Mouse (Mus musculus) thymus, adult 2 months (tissue): Measurements from ENCODE around the gene Paqr6. TPM values are rescaled to one million over a fixed set of nuclear protein-coding genes. Genes with fewer than 3 reads are reported as not detected.
"Not testable (repeated sequence)": the region's sequence is repeated elsewhere in the genome, so short reads cannot be mapped to it uniquely, and the experiment has no call there.

Experiments used
- DNase-seq: peaks from one replicate; pipeline ENCODE4 v3.0.0; 2021
- H3K27ac ChIP-seq: fragments of 200-500 bp; 2 replicates; pipeline ENCODE4 v1.5.1; 2012; ENCODE audit warnings: low read length, control low read depth; ENCODE audit not compliant: control insufficient read depth, insufficient read depth
- H3K27me3 ChIP-seq: fragments of 200-500 bp; 2 replicates; pipeline ENCODE4 v1.6.1; 2012; ENCODE audit warnings: mild to moderate bottlenecking, low read length, moderate library complexity, mixed read lengths; ENCODE audit not compliant: control insufficient read depth, insufficient read depth
- H3K36me3 ChIP-seq: fragments of 200-500 bp; 2 replicates; pipeline ENCODE4 v1.6.1; 2012; ENCODE audit warnings: mild to moderate bottlenecking, low read length, moderate library complexity; ENCODE audit not compliant: control insufficient read depth, insufficient read depth
- H3K4me1 ChIP-seq: fragments of 200-500 bp; replicated peaks from 2 replicates; pipeline ENCODE4 v1.6.1; 2012; ENCODE audit warnings: low read length; ENCODE audit not compliant: control insufficient read depth, insufficient read depth
- H3K4me3 ChIP-seq: fragments of 200-500 bp; 2 replicates; pipeline ENCODE4 v1.5.1; 2012; ENCODE audit warnings: mild to moderate bottlenecking, low read length, control low read depth, moderate library complexity; ENCODE audit not compliant: control insufficient read depth, insufficient read depth
- CTCF ChIP-seq: fragments of 200-500 bp; IDR thresholded peaks from 2 replicates; pipeline ENCODE4 v1.5.1; 2012; ENCODE audit warnings: mild to moderate bottlenecking, control low read depth, low read length, moderate library complexity, borderline replicate concordance; ENCODE audit not compliant: control insufficient read depth, poor library complexity, insufficient read depth; ENCODE audit errors: extremely low read depth
- POLR2A ChIP-seq: fragments of 200-500 bp; IDR thresholded peaks from 2 replicates; pipeline ENCODE4 v1.6.1; 2012; ENCODE audit warnings: mild to moderate bottlenecking, low read length, control low read depth, moderate library complexity; ENCODE audit not compliant: control insufficient read depth, poor library complexity, insufficient read depth; ENCODE audit errors: extremely low read depth
- whole genome bisulfite sequencing: fragments of 180-500 bp; shearing (Covaris S2); methylation state at CpG from one replicate; pipeline ENCODE4 v1.1.7; 2018; 5-methylcytosine and 5-hydroxymethylcytosine counted together
- polyA plus RNA-seq: library from polyadenylated mRNA; depleted of rRNA; stranded (reverse); fragments of >200 nt; gene quantifications from 2 replicates; pipeline ENCODE4 v1.2.3, GENCODE M21; 2012

The Paqr6 gene
- polyA plus RNA-seq, 1 experiment, result 2.0 TPM

DNA sequence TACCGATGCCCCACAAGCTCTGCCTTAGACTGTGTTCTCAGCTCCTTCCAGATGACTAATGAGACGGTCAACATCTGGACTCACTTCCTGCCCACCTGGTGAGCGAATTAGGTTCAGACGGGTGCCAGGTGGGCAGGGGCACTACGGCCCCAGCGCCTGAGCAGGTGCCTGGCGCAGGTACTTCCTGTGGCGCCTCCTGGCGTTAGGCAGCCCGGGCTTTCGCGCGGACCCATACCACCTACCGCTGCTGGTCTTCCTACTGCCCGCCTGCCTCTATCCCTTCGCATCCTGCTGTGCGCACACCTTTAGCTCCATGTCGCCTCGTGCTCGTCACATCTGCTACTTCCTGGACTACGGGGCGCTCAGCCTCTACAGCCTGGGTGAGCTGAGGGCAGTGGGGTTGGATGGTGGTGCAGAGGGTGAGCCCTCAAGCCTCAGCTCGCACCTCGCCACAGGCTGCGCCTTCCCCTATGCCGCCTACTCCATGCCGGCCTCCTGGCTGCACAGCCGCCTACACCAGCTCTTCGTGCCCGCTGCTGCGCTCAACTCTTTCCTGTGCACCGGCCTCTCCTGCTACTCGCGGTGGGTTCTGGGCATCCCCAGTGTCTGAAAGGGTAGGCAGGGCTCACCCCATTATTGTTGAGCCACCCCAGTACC, 1.4 kb downstream of the Paqr6 start:
- no peak overlapping the region for H3K4me3 ChIP-seq
- H3K4me1 ChIP-seq, result peaks cover 22% of the 10 kb centered on the region
- 56% methylated on average over 34 of the region's 34 CpGs for WGBS
- no peak overlapping the region for H3K27ac ChIP-seq
- TF ChIP-seq CTCF, result 0 out of 2 replicates have a peak, but pooled peaks have one; percentile 16
- TF ChIP-seq POLR2A, result no peak
- no peaks in the 10 kb centered on the region; the same call in 1 of the 2 replicates for H3K36me3 ChIP-seq
- DNase-seq, result no peak
- no peaks in the 10 kb centered on the region for H3K27me3 ChIP-seq

GRCm38 (mm10) chr3:88366830-88367428, 2.5 kb downstream of the Paqr6 start:
- peaks cover 12% of the 10 kb centered on the region for H3K4me1 ChIP-seq
- 7% methylated on average over 22 of the region's 22 CpGs for WGBS
- peak overlapping the region; percentile 52 for H3K4me3 ChIP-seq
- peak; percentile 78 for DNase-seq
- H3K36me3 ChIP-seq, H3K27me3 ChIP-seq: not testable (repeated sequence)
- TF ChIP-seq POLR2A, result 0 out of 2 replicates have a peak, but pooled peaks have one; percentile 22
- peak overlapping the region; percentile 76; the same call in 1 of the 2 replicates for H3K27ac ChIP-seq

DNA sequence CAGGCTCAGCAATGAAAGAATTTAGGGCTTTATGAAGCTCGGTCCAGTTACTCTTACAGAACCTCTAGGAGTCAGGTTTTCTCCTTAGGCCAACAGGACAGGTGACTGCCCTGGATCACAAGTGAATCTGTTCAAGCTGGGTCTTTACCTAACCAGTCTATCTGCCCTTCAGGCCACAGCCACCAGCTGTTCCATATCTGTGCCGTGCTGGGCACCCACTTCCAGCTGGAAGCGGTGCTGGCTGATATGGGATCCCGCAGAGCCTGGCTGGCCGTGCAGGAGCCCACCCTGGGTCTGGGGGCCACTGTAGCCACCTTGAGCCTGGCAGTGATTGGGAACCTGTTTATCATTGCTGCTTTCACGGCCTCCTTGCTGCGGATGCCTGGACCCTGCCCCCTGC, 3.1 kb downstream of the Paqr6 start:
- H3K4me1 ChIP-seq, result peaks cover 12% of the 10 kb centered on the region
- H3K27me3 ChIP-seq, H3K27ac ChIP-seq, H3K4me3 ChIP-seq, DNase-seq, H3K36me3 ChIP-seq: not testable (repeated sequence)
- WGBS, result 81% methylated on average over 3 of the region's 7 CpGs

DNA sequence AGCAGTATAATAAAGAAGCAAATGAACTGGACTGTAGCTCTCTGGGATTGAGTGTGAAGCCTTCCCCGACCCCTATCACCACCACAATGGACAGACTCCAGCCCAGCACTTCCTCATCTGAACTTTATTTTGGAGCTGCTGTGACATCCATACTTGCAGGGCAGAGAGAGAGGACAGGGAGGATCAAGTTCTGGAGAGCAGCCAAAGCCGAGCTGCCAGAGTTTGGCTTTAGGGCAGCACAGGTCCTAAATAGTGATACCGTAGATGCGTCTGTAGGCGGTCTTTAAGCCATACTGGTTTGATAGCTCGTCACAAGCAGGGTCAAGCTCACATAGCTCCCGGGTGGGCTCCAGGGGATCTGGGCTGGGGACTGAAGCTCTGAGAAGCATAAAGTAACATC, 4.1 kb downstream of the Paqr6 start:
- not testable (repeated sequence) for H3K36me3 ChIP-seq, H3K4me3 ChIP-seq, DNase-seq, H3K27me3 ChIP-seq, H3K27ac ChIP-seq
- 96% methylated on average over 7 of the region's 7 CpGs for WGBS
- peaks cover 12% of the 10 kb centered on the region for H3K4me1 ChIP-seq

DNA sequence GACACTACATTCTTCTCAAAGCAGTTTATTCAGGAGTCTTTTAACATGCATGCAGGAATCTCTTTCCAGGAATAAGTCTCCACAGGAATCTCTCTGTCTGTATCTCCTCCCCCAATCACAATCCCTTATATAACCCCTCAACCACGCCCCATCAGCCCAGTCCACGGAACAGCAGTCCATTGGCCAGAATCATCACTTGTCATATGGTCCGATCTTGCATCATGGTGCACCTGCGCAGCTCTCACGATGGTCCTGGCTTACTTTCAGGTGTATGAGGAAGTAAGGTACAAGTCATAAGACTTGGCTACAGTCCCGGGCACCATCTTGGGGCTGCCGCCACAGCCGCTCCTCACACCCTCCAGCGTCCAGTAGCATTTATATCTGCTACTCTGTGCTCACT, 8.3 kb downstream of the Paqr6 start, which contains the start of gene Bglap3:
Gene Bglap3, minus strand, starts transcription at position 101 of the 400 bp plus-strand sequence.
- not testable (repeated sequence) for H3K36me3 ChIP-seq, H3K27ac ChIP-seq, DNase-seq, H3K4me3 ChIP-seq, H3K27me3 ChIP-seq
- peaks cover 12% of the 10 kb centered on the region for H3K4me1 ChIP-seq
- 93% methylated on average over 9 of the region's 9 CpGs for WGBS

DNA sequence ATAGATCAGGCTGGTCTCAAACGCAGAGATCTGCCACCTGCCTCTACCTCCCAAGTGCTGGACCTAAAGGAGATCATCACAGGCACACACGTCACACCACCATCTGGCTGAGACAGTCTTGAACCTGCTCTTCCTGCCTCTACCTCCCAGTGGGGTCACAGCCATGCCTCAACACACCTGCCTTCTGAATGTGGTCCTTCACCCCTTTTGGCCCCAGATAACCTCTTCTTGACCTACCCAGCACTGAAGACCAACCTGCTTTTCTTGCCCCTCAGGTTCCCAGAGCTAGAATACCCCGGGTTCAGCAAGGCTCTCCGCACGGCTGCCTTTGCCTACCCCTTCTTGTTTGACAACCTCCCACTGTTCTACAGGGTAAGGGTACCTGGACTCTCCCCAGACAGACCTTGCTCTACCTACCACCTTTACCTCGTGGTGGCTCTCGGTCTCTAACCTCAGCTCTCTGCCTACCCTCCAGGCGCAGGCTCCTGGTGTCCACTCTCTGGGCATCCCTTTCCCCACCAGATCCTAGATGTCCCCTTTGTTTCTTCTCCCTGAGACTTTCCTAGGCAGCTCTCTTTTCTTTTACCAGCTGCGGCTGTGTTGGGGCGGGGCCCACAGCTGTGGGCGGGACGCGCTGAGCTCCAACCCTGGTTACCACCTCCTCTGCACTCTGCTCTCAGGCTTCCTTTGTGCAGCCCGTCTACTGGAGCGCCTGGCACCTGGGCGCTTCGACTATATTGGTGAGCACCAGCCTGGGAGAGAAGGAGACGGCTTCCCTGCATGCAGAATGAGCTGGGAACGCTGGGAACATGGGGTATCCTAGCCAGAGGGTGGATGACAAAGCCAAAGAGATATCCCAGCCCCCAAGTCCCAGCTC, 11.6 kb downstream of the Paqr6 start:
- Histone ChIP-seq H3K4me1 (peaks cover 12% of the 10 kb centered on the region), H3K27ac (peak overlapping the region; percentile 8; the same call in 1 of the 2 replicates)
- not testable (repeated sequence) for H3K36me3 ChIP-seq, H3K4me3 ChIP-seq, H3K27me3 ChIP-seq
- WGBS, result 12% methylated on average over 19 of the region's 19 CpGs
- DNase-seq, result peak; percentile 49

- not testable (repeated sequence) for H3K27me3 ChIP-seq, H3K27ac ChIP-seq, H3K36me3 ChIP-seq, H3K4me3 ChIP-seq, DNase-seq
- WGBS, result 73% methylated on average over 7 of the region's 7 CpGs
- peaks cover 16% of the 10 kb centered on the region for H3K4me1 ChIP-seq
Observed at GRCm38 (mm10) chr3:88376644-88377043, 12.3 kb downstream of the Paqr6 start.

DNA sequence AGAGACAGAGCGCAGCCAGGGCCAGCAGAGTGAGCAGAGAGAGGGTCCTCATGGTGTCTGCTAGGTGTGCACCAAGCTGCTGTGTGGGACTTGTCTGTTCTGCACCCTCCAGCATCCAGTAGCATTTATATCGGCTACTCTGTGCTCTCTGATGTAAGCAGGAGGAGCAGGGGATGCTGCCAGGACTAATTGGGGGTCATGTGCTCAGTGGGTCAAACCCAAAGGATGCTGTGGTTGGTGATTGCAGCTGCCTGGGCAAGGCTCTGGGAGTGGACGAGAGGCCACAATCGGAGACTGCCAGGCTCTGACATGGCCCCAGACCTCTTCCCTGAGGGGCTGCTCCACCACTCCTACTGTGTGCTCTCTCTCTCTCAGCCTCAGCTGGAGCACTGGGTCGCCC, 14.2 kb downstream of the Paqr6 start, which contains the start of gene Bglap2:
Gene Bglap2, minus strand, starts transcription at position 101 of the 400 bp plus-strand sequence.
- not testable (repeated sequence) for H3K27me3 ChIP-seq

DNA sequence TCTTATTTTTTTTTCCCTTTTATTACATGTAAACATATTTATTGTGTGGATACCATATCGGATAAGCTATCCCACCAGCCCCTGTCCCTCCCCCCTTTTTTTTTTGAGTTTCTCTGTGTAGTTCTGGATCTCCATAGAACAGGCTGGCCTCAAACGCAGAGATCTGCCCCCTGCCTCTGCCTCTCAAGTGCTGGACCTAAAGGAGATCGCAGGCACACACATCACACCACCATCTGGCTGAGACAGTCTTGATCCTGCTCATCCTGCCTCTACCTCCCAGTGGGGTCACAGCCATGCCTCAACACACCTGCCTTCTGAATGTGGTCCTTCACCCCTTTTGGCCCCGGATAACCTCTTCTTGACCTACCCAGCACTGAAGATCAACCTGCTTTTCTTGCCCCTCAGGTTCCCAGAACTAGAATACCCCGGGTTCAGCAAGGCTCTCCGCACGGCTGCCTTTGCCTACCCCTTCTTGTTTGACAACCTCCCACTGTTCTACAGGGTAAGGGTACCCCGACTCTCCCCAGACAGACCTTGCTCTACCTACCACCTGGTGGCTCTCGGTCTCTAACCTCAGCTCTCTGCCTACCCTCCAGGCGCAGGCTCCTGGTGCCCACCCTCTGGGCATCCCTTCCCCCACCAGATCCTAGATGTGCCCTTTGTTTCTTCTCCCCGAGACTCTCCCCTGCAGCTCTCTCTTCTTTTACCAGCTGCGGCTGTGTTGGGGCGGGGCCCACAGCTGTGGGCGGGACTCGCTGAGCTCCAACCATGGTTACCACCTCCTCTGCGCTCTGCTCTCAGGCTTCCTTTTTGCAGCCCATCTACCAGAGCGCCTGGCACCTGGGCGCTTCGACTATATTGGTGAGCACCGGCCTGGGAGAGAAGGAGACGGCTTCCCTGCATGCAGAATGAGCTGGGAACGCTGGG, 17.3 kb downstream of the Paqr6 start:
- H3K27ac ChIP-seq, result peak overlapping the region; percentile 82
- peak overlapping the region; percentile 20 for H3K4me3 ChIP-seq
- WGBS, result 15% methylated on average over 21 of the region's 22 CpGs
- not testable (repeated sequence) for H3K4me1 ChIP-seq, H3K27me3 ChIP-seq, H3K36me3 ChIP-seq
- peak; percentile 68 for DNase-seq

More for the DNA sequence above, 14.2 kb downstream of the Paqr6 start, which contains the start of gene Bglap2:
- H3K4me1 ChIP-seq, result peaks cover 18% of the 10 kb centered on the region
- not testable (repeated sequence) for H3K27ac ChIP-seq, DNase-seq, H3K4me3 ChIP-seq, H3K36me3 ChIP-seq
- 92% methylated on average over 5 of the region's 5 CpGs for WGBS
